Mouse (Mus musculus): Measurements from ENCODE around the gene Olfr1152. TPM values are rescaled to one million over a fixed set of nuclear protein-coding genes. Genes with fewer than 3 reads are reported as not detected.

The Olfr1152 gene
- not detected for polyA plus RNA-seq (2017; shearing (Covaris generic))

GRCm38 (mm10) chr2:87866192-87866591, at the start of gene Olfr1152:
Olfr1152 (plus strand) TSS chr2:87866492.

GRCm38 (mm10) chr2:87830233-87830632, 36.1 kb upstream of the Olfr1152 start, which contains the start of gene Olfr1148:
Olfr1148 (plus strand) TSS chr2:87830533.

GRCm38 (mm10) chr2:87843693-87844092, 22.6 kb upstream of the Olfr1152 start, which contains the start of gene Olfr1150-ps1:
Olfr1150-ps1 (plus strand) TSS chr2:87843993.

GRCm38 (mm10) chr2:87855562-87855961, 10.7 kb upstream of the Olfr1152 start, which contains the start of gene Olfr1151:
Olfr1151 (plus strand) TSS chr2:87855862.

GRCm38 (mm10) chr2:87894662-87895061, 28.4 kb downstream of the Olfr1152 start, which contains the start of gene Olfr1153:
Olfr1153 (plus strand) TSS chr2:87894962.

GRCm38 (mm10) chr2:87905066-87905465, 38.8 kb downstream of the Olfr1152 start, which contains the start of gene Olfr1154:
Olfr1154 (minus strand) TSS chr2:87905166.

Other genes starting within 250 kb of the Olfr1152 start
- gene Olfr1131, start 239.4 kb upstream of the Olfr1152 start, polyA plus RNA-seq (2017; shearing (Covaris generic)) = not detected
- gene Olfr1132, start 229.0 kb upstream of the Olfr1152 start, polyA plus RNA-seq (2017; shearing (Covaris generic)) = not detected
- not detected for gene Olfr1133, start 219.1 kb upstream of the Olfr1152 start, polyA plus RNA-seq (2017; shearing (Covaris generic))
- gene Olfr1134, start 208.0 kb upstream of the Olfr1152 start, polyA plus RNA-seq (2017; shearing (Covaris generic)) = not detected
- not detected for gene Olfr1135, start 192.8 kb upstream of the Olfr1152 start, polyA plus RNA-seq (2017; shearing (Covaris generic))
- not detected for gene Olfr1136, start 172.5 kb upstream of the Olfr1152 start, polyA plus RNA-seq (2017; shearing (Covaris generic))
- gene Olfr1137, start 153.3 kb upstream of the Olfr1152 start, polyA plus RNA-seq (2017; shearing (Covaris generic)) = not detected
- gene Olfr1138, start 126.5 kb upstream of the Olfr1152 start, polyA plus RNA-seq (2017; shearing (Covaris generic)) = not detected
- not detected for gene Olfr1140, start 122.7 kb upstream of the Olfr1152 start, polyA plus RNA-seq (2017; shearing (Covaris generic))
- gene Olfr1141, start 112.5 kb upstream of the Olfr1152 start, polyA plus RNA-seq (2017; shearing (Covaris generic)) = not detected
- gene Olfr152, start 87.0 kb upstream of the Olfr1152 start, polyA plus RNA-seq (2017; shearing (Covaris generic)) = not detected
- gene Olfr1143, start 65.9 kb upstream of the Olfr1152 start, polyA plus RNA-seq (2017; shearing (Covaris generic)) = not detected
- not detected for gene Olfr1145, start 56.7 kb upstream of the Olfr1152 start, polyA plus RNA-seq (2017; shearing (Covaris generic))
- gene Olfr1148, start 36.0 kb upstream of the Olfr1152 start, polyA plus RNA-seq (2017; shearing (Covaris generic)) = not detected
- gene Olfr1150-ps1, start 22.5 kb upstream of the Olfr1152 start, polyA plus RNA-seq (2017; shearing (Covaris generic)) = not detected
- not detected for gene Olfr1151, start 10.6 kb upstream of the Olfr1152 start, polyA plus RNA-seq (2017; shearing (Covaris generic))
- not detected for gene Olfr1153, start 28.5 kb downstream of the Olfr1152 start, polyA plus RNA-seq (2017; shearing (Covaris generic))
- not detected for gene Olfr1154, start 38.7 kb downstream of the Olfr1152 start, polyA plus RNA-seq (2017; shearing (Covaris generic))
- not detected for gene Olfr1155, start 78.6 kb downstream of the Olfr1152 start, polyA plus RNA-seq (2017; shearing (Covaris generic))
- 0.20 TPM for gene Olfr1156, start 86.6 kb downstream of the Olfr1152 start, polyA plus RNA-seq (2017; shearing (Covaris generic))
- gene Olfr1157, start 101.8 kb downstream of the Olfr1152 start, polyA plus RNA-seq (2017; shearing (Covaris generic)) = not detected
- not detected for gene Olfr74, start 108.2 kb downstream of the Olfr1152 start, polyA plus RNA-seq (2017; shearing (Covaris generic))
- gene Olfr1158, start 123.6 kb downstream of the Olfr1152 start, polyA plus RNA-seq (2017; shearing (Covaris generic)) = not detected
- not detected for gene Olfr1160, start 141.8 kb downstream of the Olfr1152 start, polyA plus RNA-seq (2017; shearing (Covaris generic))
- not detected for gene Olfr1161, start 156.3 kb downstream of the Olfr1152 start, polyA plus RNA-seq (2017; shearing (Covaris generic))
- not detected for gene Olfr73, start 171.2 kb downstream of the Olfr1152 start, polyA plus RNA-seq (2017; shearing (Covaris generic))
- gene Olfr1162, start 184.6 kb downstream of the Olfr1152 start, polyA plus RNA-seq (2017; shearing (Covaris generic)) = not detected
- not detected for gene Olfr1163, start 205.3 kb downstream of the Olfr1152 start, polyA plus RNA-seq (2017; shearing (Covaris generic))
- not detected for gene Olfr1164, start 227.5 kb downstream of the Olfr1152 start, polyA plus RNA-seq (2017; shearing (Covaris generic))